Mouse (Mus musculus) Patski (cell line): Measurements from ENCODE around the gene Olfr317. TPM values are rescaled to one million over a fixed set of nuclear protein-coding genes. Genes with fewer than 3 reads are reported as not detected.
"Not testable (repeated sequence)": the region's sequence is repeated elsewhere in the genome, so short reads cannot be mapped to it uniquely, and the experiment has no call there.

Experiments
- ATAC-seq: fragments of 100-300 bp; one replicate; pipeline ENCODE4 v1.8.0; 2021
- CTCF ChIA-PET: fragments of 350-600 bp; sonication (Branson Sonifier 250); formaldehyde crosslinking; loops from one replicate; lab custom pipeline; 2022; ENCODE audit warnings: inconsistent platforms; lab: Charles Lee
- POLR2A ChIA-PET: fragments of 350-600 bp; sonication (Branson Sonifier 250); formaldehyde crosslinking; loops from one replicate; lab custom pipeline; 2022; ENCODE audit warnings: antibody characterized with exemption, inconsistent platforms; lab: Charles Lee
- DNase-seq: peaks from one replicate; pipeline ENCODE4 v3.0.0-alpha.2; 2011; ENCODE audit warnings: low read depth, low spot score
- H3K27me3 ChIP-seq: fragments of 371-371 bp; one replicate; pipeline ENCODE4 v1.5.1; 2021
- CTCF ChIP-seq: fragments of 100-300 bp; IDR thresholded peaks from one replicate; pipeline ENCODE4 v1.5.1; 2021
- in situ Hi-C: fragments of 300-500 bp; cut with MboI; formaldehyde crosslinking; loops from 3 replicates; pipeline ENCODE4 v1.11.1; 2018; ENCODE audit warnings: low pct_unique_long_range_greater_than_20kb, mixed read lengths
- polyA plus RNA-seq: library from polyadenylated mRNA; unstranded; gene quantifications from one replicate; pipeline ENCODE4 v1.2.3, GENCODE M21; 2021

The Olfr317 gene
- polyA plus RNA-seq = not detected

- no peak for ATAC-seq
- DNase-seq = no peak
- TF ChIP-seq CTCF = no peak
- ChIA-PET POLR2A (no interaction called here), CTCF (no interaction called here)
- peaks cover 8% of the 10 kb centered on the region for H3K27me3 ChIP-seq
- in situ Hi-C loops = loop anchor here (10.0 kb wide), 1 partner anchor 74 kb away; no protein-coding TSS in a partner anchor
Observed at GRCm38 (mm10) chr11:58738792-58739262, at the start of gene Olfr317. Gene Olfr317, minus strand, starts transcription at chr11:58739212.

GRCm38 (mm10) chr11:58788346-58788745 lies 49.3 kb upstream of the Olfr317 start:
- TF ChIP-seq CTCF = no peak
- DNase-seq (no peak), ATAC-seq (no peak)
- no peaks in the 10 kb centered on the region for H3K27me3 ChIP-seq
- in situ Hi-C loops = no loop called here
- ChIA-PET POLR2A (no interaction called here), CTCF (interaction anchor here (0.8 to 1.1 kb wide), 2 partner anchors 9 to 17 kb away, joined by 3 to 4 read pairs; no protein-coding TSS in a partner anchor)

- no peak for TF ChIP-seq CTCF
- no peaks in the 10 kb centered on the region for H3K27me3 ChIP-seq
- DNase-seq = no peak
- ChIA-PET CTCF (interaction anchor here (1.1 kb wide), 1 partner anchor 16 kb away, joined by 3 read pairs; no protein-coding TSS in a partner anchor), POLR2A (no interaction called here)
- ATAC-seq = no peak
- in situ Hi-C loops = no loop called here
Observed at GRCm38 (mm10) chr11:58787651-58788050, 48.6 kb upstream of the Olfr317 start.

- DNase-seq (no peak), ATAC-seq (no peak)
- in situ Hi-C loops = no loop called here
- CTCF ChIA-PET = no interaction called here
- POLR2A ChIA-PET = no interaction called here
- TF ChIP-seq CTCF = no peak
- H3K27me3 ChIP-seq = no peaks in the 10 kb centered on the region
Observed at GRCm38 (mm10) chr11:58784182-58784581, 45.2 kb upstream of the Olfr317 start.

GRCm38 (mm10) chr11:58782480-58783089 lies 43.6 kb upstream of the Olfr317 start, which contains the start of gene Olfr314:
Gene Olfr314, plus strand, starts transcription at chr11:58782952.
- TF ChIP-seq CTCF = no peak
- in situ Hi-C loops = no loop called here
- CTCF ChIA-PET = no interaction called here
- H3K27me3 ChIP-seq = no peaks in the 10 kb centered on the region
- ATAC-seq = no peak
- POLR2A ChIA-PET = no interaction called here
- DNase-seq = no peak

GRCm38 (mm10) chr11:58772888-58773287 lies 33.9 kb upstream of the Olfr317 start, which contains the start of gene Olfr315:
Gene Olfr315, plus strand, starts transcription at chr11:58773188.
- peaks cover 42% of the 10 kb centered on the region for H3K27me3 ChIP-seq
- DNase-seq (no peak), ATAC-seq (no peak)
- in situ Hi-C loops = no loop called here
- TF ChIP-seq CTCF = no peak
- POLR2A ChIA-PET = no interaction called here
- CTCF ChIA-PET = no interaction called here

GRCm38 (mm10) chr11:58752434-58752833 lies 13.4 kb upstream of the Olfr317 start, which contains the start of gene Olfr316:
Gene Olfr316, plus strand, starts transcription at chr11:58752734.
- POLR2A ChIA-PET = no interaction called here
- DNase-seq = no peak
- in situ Hi-C loops = no loop called here

GRCm38 (mm10) chr11:58751096-58751495 lies 12.1 kb upstream of the Olfr317 start:
- in situ Hi-C loops, POLR2A ChIA-PET, CTCF ChIA-PET, DNase-seq, ATAC-seq: not testable (repeated sequence)
- H3K27me3 ChIP-seq = peaks cover 17% of the 10 kb centered on the region

More at GRCm38 (mm10) chr11:58752434-58752833, 13.4 kb upstream of the Olfr317 start, which contains the start of gene Olfr316:
- ATAC-seq = no peak
- H3K27me3 ChIP-seq = peaks cover 21% of the 10 kb centered on the region
- no peak for TF ChIP-seq CTCF
- CTCF ChIA-PET = no interaction called here

GRCm38 (mm10) chr11:58733372-58733771 lies 5.6 kb downstream of the Olfr317 start:
- ChIA-PET CTCF (no interaction called here), POLR2A (no interaction called here)
- H3K27me3 ChIP-seq = peaks cover 8% of the 10 kb centered on the region
- ATAC-seq (no peak), DNase-seq (no peak)
- in situ Hi-C loops = loop anchor here (10.0 kb wide), 1 partner anchor 69 kb away; no protein-coding TSS in a partner anchor
- no peak for TF ChIP-seq CTCF

GRCm38 (mm10) chr11:58727896-58728650 lies 10.9 kb downstream of the Olfr317 start:
- DNase-seq, in situ Hi-C loops, ATAC-seq, CTCF ChIA-PET: not testable (repeated sequence)
- POLR2A ChIA-PET = interaction anchor here (0.6 kb wide), 1 partner anchor 65 kb away, joined by 6 read pairs; no protein-coding TSS in a partner anchor
- peaks cover 14% of the 10 kb centered on the region for H3K27me3 ChIP-seq
